Mouse (Mus musculus) CH12.LX (cell line): ENCODE data around the gene Mlec.

Source experiments
- CHD1 ChIP-seq: IDR thresholded peaks from 2 replicates; pipeline ENCODE4 v1.6.1; 2012; ENCODE audit warnings: low read depth, low read length, improper control_type of control experiment, inconsistent platforms
- CTCF ChIP-seq, 2 experiments: IDR thresholded peaks in 1 of 2; conservative IDR thresholded peaks in 1 of 2; 2 replicates each; pipeline ENCODE4 v1.5.1; 2011 to 2012; ENCODE audit warnings: low read depth in 2 of 2, low read length in 2 of 2, improper control_type of control experiment in 1 of 2, inconsistent platforms in 1 of 2, mild to moderate bottlenecking in 1 of 2, moderate library complexity in 1 of 2
- ETS1 ChIP-seq: conservative IDR thresholded peaks from 2 replicates; pipeline ENCODE4 v1.6.1; 2012; ENCODE audit warnings: low read depth, mild to moderate bottlenecking, inconsistent platforms, low read length, improper control_type of control experiment, moderate library complexity
- HCFC1 ChIP-seq: IDR thresholded peaks from 2 replicates; pipeline ENCODE4 v1.6.1; 2012; ENCODE audit warnings: low read depth, mild to moderate bottlenecking, inconsistent platforms, low read length, improper control_type of control experiment
- MAZ ChIP-seq: IDR thresholded peaks from 2 replicates; pipeline ENCODE4 v1.6.1; 2012; ENCODE audit warnings: low read depth, mild to moderate bottlenecking, inconsistent platforms, low read length, improper control_type of control experiment, moderate library complexity
- POLR2A ChIP-seq: IDR thresholded peaks from 2 replicates; pipeline ENCODE4 v1.6.1; 2011; ENCODE audit warnings: low read depth, mild to moderate bottlenecking, improper control_type of control experiment, low read length
- RCOR1 ChIP-seq: conservative IDR thresholded peaks from 2 replicates; pipeline ENCODE4 v1.6.1; 2012; ENCODE audit warnings: low read depth, mild to moderate bottlenecking, inconsistent platforms, low read length, improper control_type of control experiment
- TBP ChIP-seq: conservative IDR thresholded peaks from 2 replicates; pipeline ENCODE4 v1.6.1; 2011; ENCODE audit warnings: low read depth, low read length, improper control_type of control experiment
- USF2 ChIP-seq: conservative IDR thresholded peaks from 2 replicates; pipeline ENCODE4 v1.6.1; 2011; ENCODE audit warnings: low read depth, low read length, improper control_type of control experiment
- ZMIZ1 ChIP-seq: IDR thresholded peaks from 2 replicates; pipeline ENCODE4 v1.6.1; 2012; ENCODE audit warnings: low read depth, mild to moderate bottlenecking, inconsistent platforms, low read length, improper control_type of control experiment

DNA sequence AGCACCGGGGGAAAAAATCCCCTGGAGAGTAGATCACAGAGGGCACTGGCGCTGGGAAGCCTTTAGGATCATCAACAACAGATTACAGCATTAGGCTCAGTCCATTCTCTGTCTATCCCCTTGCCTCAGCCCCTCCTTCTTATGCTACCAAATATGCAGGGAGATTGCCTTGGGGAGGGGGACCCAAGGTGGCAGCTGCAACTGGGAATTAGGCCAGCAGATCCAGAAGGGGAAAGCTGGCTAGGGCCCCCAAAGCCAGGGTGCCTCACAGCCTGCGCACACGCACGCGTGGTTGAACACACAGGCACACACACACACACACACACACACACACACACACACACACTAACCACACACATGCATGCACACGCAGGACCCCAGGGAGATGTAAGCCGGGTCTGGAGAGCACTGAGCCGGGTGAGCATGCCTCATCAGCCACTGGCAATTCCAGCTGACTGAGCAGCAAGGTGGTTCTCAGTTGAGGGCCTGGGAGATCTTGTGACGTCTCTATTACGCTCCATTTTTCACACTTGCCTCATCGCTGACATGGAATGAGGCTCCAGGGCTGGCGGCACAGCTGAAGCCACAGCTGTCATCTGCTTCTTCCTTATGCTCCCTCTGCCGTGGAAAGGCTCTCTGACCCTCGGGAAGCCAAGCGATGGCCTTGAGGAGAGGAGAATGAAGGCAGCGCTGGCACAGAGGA lies 28.5 kb upstream of the Mlec start:
- TF ChIP-seq USF2 (no peak), CTCF (conservative IDR thresholded peaks at IDR 0.05 in 1 of 2, IDR thresholded peaks at IDR 0.05 in 1 of 2; ENCODE audit: low read depth in 2 of 2, low read length in 2 of 2) (no peak), POLR2A (no peak), CHD1 (no peak), MAZ (no peak), HCFC1 (no peak), RCOR1 (no peak), ZMIZ1 (no peak), TBP (no peak), ETS1 (peak; percentile 50; the same call in 1 of the 2 replicates)
